Mouse (Mus musculus) heart, embryonic 14.5 days (tissue): ENCODE results near the gene Dhrs7. TPM values are rescaled to one million over a fixed set of nuclear protein-coding genes. Genes with fewer than 3 reads are reported as not detected.
"Not testable (repeated sequence)": the region's sequence is repeated elsewhere in the genome, so short reads cannot be mapped to it uniquely, and the experiment has no call there.

ENCODE experiments used
- ATAC-seq: fragments of 200-750 bp; cut with Nextera tagmentation; 2 replicates; pipeline ENCODE4 v1.8.0; 2017; ENCODE audit warnings: low read depth, moderate TSS enrichment; ENCODE audit not compliant: insufficient number of reproducible peaks, insufficient read depth, low FRiP score
- H3K27ac ChIP-seq, 2 experiments: fragments of 200-500 bp in 1 of 2; fragments of 300-500 bp in 1 of 2; sonication (generic) in 1 of 2; replicated peaks in 1 of 2; 2 replicates each; pipeline ENCODE4 v1.5.1; 2012 to 2014; ENCODE audit warnings: low read depth in 2 of 2, low read length in 2 of 2, control low read depth in 1 of 2, mild to moderate bottlenecking in 1 of 2, mixed read lengths in 1 of 2; ENCODE audit not compliant: control insufficient read depth in 1 of 2, insufficient read depth in 1 of 2
- H3K27me3 ChIP-seq: fragments of 300-500 bp; sonication (generic); 2 replicates; pipeline ENCODE4 v1.6.1; 2014; ENCODE audit warnings: mild to moderate bottlenecking, low read length, control low read depth; ENCODE audit not compliant: control insufficient read depth, insufficient read depth
- H3K36me3 ChIP-seq: fragments of 300-500 bp; sonication (generic); 2 replicates; pipeline ENCODE4 v1.6.1; 2014; ENCODE audit warnings: mild to moderate bottlenecking, control low read depth, low read length, mixed read lengths; ENCODE audit not compliant: control insufficient read depth, insufficient read depth
- H3K4me1 ChIP-seq, 2 experiments: fragments of 200-500 bp in 1 of 2; fragments of 300-500 bp in 1 of 2; sonication (generic) in 1 of 2; 2 replicates each; pipeline ENCODE4 v1.6.1; 2012 to 2014; ENCODE audit warnings: low read length in 2 of 2, control low read depth in 1 of 2, mixed read lengths in 1 of 2; ENCODE audit not compliant: control insufficient read depth in 2 of 2, insufficient read depth in 2 of 2
- H3K4me2 ChIP-seq: fragments of 300-500 bp; sonication (generic); 2 replicates; pipeline ENCODE4 v1.6.1; 2014; ENCODE audit warnings: mild to moderate bottlenecking, low read length
- H3K4me3 ChIP-seq, 2 experiments: fragments of 200-500 bp in 1 of 2; fragments of 300-500 bp in 1 of 2; sonication (generic) in 1 of 2; 2 replicates each; pipeline ENCODE4 v1.5.1; 2012 to 2014; ENCODE audit warnings: low read length in 2 of 2, mild to moderate bottlenecking in 2 of 2, control low read depth in 1 of 2, low read depth in 1 of 2, moderate library complexity in 1 of 2; ENCODE audit not compliant: control insufficient read depth in 1 of 2, insufficient read depth in 1 of 2
- H3K9ac ChIP-seq: fragments of 300-500 bp; sonication (generic); 2 replicates; pipeline ENCODE4 v1.6.1; 2014; ENCODE audit warnings: mild to moderate bottlenecking, low read length
- H3K9me3 ChIP-seq: fragments of 300-500 bp; sonication (generic); 2 replicates; pipeline ENCODE4 v1.6.1; 2016; ENCODE audit warnings: low read length, control low read depth; ENCODE audit not compliant: control insufficient read depth
- WGBS: fragments of 180-500 bp; shearing (Covaris S2); extraction: QIAGEN DNeasy Blood & Tissue Kit; methylation state at CpG from one replicate; pipeline ENCODE4 v1.1.7; 2014; 5-methylcytosine and 5-hydroxymethylcytosine counted together
- polyA plus RNA-seq: library from polyadenylated mRNA; unstranded; fragments of >200 nt; fragmentation: Nextera tagmentation; extraction: Ambion mirVana; gene quantifications from 2 replicates; pipeline ENCODE4 v1.2.1, GENCODE M21; 2014

Gene Dhrs7
- 87.0 and 96.1 TPM in 2 replicates for polyA plus RNA-seq

DNA sequence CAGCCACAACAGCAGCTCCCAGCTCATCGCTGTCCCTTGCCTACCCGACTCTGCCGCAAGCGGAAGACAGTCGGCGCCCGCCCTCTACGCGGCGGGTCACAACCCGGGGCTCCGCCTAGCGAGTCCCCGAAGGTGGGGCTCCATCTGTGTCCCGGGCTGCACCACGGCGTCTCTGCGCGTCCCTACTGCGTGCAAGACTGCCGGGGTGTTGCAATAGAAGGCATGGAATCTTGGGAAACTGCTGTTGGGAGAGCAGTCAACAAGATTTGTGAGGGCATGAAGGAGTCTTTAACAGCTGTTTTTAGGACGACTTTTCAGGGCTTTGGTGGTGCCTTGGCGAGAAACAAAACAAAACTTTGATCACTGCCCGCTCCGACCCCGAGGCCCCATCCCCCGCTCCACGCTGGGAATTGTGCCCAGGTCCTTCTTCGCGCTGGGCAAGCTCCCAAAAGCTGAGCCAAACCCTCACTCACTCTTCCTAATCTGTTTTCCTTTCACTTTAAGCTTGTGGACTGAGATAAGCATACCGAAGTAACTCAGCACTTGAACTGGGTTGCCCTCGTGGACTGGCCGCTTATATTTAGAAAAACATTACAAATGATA is at the start of gene Dhrs7:
Gene Dhrs7, minus strand, starts transcription at position 175 of the 603 bp plus-strand sequence.
- H3K27ac ChIP-seq: peak within 1 kb of the TSS; percentile 86 to 95
- peak within 1 kb of the TSS; percentile 82 for H3K9ac ChIP-seq
- no peaks in the 10 kb centered on the region for H3K36me3 ChIP-seq
- H3K4me3 ChIP-seq: peak within 1 kb of the TSS; percentile 55 to 76
- no peaks in the 10 kb centered on the region for H3K9me3 ChIP-seq
- H3K4me2 ChIP-seq: peak within 1 kb of the TSS; percentile 83
- H3K4me1 ChIP-seq: peaks cover 15 to 25% of the 10 kb centered on the region in 2 experiments; a peak in 3 of 4 replicates
- no peaks in the 10 kb centered on the region for H3K27me3 ChIP-seq
- ATAC-seq: peak; percentile 93
- under 1% methylated on average over 33 of the region's 33 CpGs for WGBS

DNA sequence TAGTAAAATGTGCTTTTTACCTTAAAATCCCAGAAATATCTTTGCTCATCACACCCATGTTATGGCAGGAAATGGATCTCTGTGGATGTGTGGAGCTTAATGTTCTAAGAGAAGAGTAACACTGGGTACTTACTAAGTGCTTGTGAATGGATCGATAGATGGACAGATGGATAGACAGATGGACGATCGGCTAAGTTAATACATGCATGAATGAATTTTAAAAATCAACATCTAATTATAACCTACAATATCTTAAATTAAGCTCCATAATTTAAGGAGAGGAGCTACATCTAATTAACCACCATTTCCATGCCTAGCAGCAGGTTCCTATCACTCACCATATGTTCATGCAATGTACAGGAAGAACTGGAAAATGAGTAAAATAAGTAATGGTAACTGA is 45.3 kb upstream of the Dhrs7 start:
- Histone ChIP-seq H3K9ac (no peak overlapping the region), H3K27me3 (no peaks in the 10 kb centered on the region), H3K36me3 (no peaks in the 10 kb centered on the region), H3K27ac (no peak overlapping the region), H3K4me1 (no peaks in the 10 kb centered on the region), H3K4me2 (no peak overlapping the region), H3K4me3 (no peak overlapping the region), H3K9me3 (0 out of 2 replicates have a peak, but pooled peaks cover 5% of the 10 kb centered on the region)
- ATAC-seq: no peak
- 91% methylated on average over 3 of the region's 3 CpGs for WGBS

DNA sequence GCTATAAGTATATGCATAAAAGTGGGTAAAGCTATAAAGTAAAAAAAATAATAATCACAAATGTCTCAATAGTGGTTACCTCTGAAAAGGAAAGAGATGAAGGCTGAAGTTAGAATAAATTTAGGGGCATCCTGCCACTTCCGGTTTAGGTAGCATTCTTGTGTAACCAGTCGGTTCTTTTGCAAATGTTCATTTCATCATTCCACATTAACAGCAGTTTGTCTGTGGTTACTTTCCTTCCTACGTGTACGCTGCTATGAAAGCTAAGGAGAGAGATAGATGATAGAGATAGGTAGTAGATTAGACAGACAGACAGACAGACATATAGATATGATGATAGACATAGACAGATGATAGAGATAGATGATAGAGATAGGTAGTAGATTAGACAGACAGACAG is 39.4 kb upstream of the Dhrs7 start:
- no peak overlapping the region for H3K9ac ChIP-seq
- H3K4me1 ChIP-seq: no peaks in the 10 kb centered on the region
- no peaks in the 10 kb centered on the region for H3K36me3 ChIP-seq
- H3K27ac ChIP-seq: no peak overlapping the region
- no peak overlapping the region for H3K4me2 ChIP-seq
- ATAC-seq: no peak
- no peaks in the 10 kb centered on the region for H3K9me3 ChIP-seq
- H3K27me3 ChIP-seq: no peaks in the 10 kb centered on the region
- 86% methylated on average over 4 of the region's 4 CpGs for WGBS
- H3K4me3 ChIP-seq: no peak overlapping the region

DNA sequence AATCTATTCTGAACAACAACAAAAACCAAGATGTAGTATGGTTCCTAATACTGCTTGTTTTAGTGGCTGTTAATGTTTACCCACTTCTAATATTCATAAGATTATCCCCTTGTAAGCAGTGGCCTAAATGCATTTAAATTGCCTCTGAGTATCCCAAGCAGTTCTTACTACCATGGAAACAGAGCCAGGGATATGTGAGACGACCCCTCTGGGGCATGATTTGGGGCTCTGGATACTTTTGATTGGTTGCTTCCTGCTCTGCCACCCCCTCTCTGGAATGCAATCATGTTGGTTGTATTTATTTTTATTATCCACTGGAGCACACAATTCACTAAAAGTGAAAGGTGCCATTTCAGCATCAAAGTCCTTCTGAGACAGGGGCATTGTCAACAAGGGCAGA is 35.3 kb upstream of the Dhrs7 start:
- Histone ChIP-seq H3K4me2 (no peak overlapping the region), H3K9me3 (no peaks in the 10 kb centered on the region), H3K4me3 (no peak overlapping the region), H3K27ac (no peak overlapping the region), H3K4me1 (no peaks in the 10 kb centered on the region), H3K9ac (no peak overlapping the region), H3K27me3 (no peaks in the 10 kb centered on the region), H3K36me3 (no peaks in the 10 kb centered on the region)
- no peak for ATAC-seq
- 54% methylated on average over 1 of the region's 1 CpGs for WGBS

DNA sequence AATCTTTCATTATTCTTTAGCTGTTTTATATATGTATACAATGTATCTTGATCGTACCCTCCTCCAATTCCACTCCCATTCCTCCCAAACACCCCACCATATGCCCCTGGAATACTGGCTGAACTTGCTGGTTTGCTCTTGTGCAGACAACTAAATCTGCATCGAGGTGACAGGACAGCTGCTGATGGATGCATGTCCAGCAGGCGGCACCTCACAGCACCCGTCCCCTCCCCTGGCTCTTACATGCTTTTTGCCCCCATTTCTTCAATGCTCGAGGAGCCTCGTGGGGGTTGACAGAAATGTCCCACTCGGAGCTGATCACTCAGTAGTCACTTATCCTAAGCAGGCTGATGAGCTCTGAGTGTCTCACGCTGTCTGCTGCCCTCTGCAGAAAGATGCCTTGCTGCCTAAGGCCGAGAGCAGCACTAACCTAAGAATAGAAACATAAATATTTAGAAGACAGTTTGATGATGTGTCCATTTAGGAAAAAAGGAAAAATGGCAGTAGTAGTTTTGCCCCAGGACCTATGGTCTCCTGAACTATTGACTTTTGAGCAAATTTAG is 30.3 kb upstream of the Dhrs7 start:
- H3K9me3 ChIP-seq: no peaks in the 10 kb centered on the region
- H3K4me3 ChIP-seq: no peak overlapping the region
- H3K4me1 ChIP-seq: no peaks in the 10 kb centered on the region; a peak in 1 of 4 replicates
- WGBS: 18% methylated on average over 9 of the region's 9 CpGs
- H3K4me2 ChIP-seq: peak overlapping the region; percentile 47
- H3K9ac ChIP-seq: no peak overlapping the region
- H3K27ac ChIP-seq: no peak overlapping the region
- no peaks in the 10 kb centered on the region for H3K27me3 ChIP-seq
- no peaks in the 10 kb centered on the region for H3K36me3 ChIP-seq
- no peak for ATAC-seq

DNA sequence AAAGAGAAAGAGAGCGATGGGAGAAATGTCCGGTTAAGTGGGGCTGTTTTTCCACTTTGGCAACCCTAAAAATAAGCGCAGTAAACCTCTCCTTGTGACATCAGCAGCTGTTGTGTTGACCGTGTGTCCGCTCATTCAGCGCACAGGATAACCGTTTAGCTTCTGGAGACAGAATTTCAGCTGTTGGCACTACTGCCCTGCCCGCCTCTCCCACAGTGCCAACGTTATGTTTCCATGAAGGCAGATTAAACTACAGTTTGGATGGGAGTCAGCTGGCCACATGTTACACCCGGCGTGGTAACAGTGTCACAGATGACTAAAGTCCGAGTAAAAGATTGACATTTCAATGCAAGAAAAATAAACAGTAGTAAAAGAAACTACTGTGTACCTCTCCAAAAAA is 29.7 kb upstream of the Dhrs7 start:
- Histone ChIP-seq H3K36me3 (no peaks in the 10 kb centered on the region), H3K27me3 (no peaks in the 10 kb centered on the region), H3K4me1 (no peaks in the 10 kb centered on the region; a peak in 1 of 4 replicates), H3K9me3 (no peaks in the 10 kb centered on the region), H3K4me2 (peak overlapping the region; percentile 37), H3K9ac (no peak overlapping the region), H3K27ac (no peak overlapping the region), H3K4me3 (no peak overlapping the region)
- WGBS: 57% methylated on average over 12 of the region's 12 CpGs
- ATAC-seq: no peak

DNA sequence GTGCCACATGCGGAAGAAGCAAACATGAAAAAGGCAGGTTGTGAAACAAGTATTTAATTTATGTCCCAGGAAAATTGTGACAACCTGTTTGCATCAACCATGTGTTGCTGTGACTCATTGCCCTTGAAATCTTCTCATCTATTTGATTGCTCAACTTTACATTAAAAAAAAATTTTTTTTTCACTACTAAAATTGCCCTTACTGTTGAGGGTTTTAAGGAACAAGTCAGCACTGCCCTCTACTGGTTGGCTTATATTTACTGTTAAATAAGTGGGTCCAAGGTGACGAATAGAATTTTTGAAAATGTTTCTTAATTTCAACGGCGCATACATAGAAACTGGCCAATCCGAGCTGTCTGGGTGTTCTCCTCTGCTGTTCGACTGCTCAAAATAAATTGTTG is 29.2 kb upstream of the Dhrs7 start:
- WGBS: 42% methylated on average over 6 of the region's 6 CpGs
- Histone ChIP-seq H3K9me3 (no peaks in the 10 kb centered on the region), H3K9ac (no peak overlapping the region), H3K27me3 (no peaks in the 10 kb centered on the region), H3K4me1 (no peaks in the 10 kb centered on the region; a peak in 1 of 4 replicates), H3K4me3 (no peak overlapping the region), H3K4me2 (peak overlapping the region; percentile 37), H3K27ac (no peak overlapping the region), H3K36me3 (no peaks in the 10 kb centered on the region)
- ATAC-seq: no peak

DNA sequence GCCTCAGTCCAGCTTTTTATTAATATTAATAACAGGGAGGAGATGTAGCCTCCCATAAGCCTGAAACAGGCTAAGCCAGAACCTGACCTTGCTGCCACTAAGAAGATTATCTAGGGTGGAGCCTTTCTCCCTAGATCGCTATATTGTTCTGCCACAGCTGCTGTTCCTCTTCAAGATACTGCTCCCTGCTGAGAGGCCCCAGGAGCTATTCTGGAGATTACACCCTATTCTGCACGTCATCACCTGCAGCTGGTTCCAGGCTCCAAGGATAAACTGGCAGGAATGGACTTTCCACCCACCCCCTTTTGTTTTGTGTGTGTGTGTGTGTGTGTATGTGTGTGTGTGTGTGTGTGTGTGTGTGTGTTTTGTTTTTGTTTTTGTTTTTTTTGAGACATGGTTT is 23.6 kb upstream of the Dhrs7 start:
- H3K4me3 ChIP-seq, H3K27ac ChIP-seq, H3K36me3 ChIP-seq, H3K4me1 ChIP-seq, H3K4me2 ChIP-seq, ATAC-seq, H3K9me3 ChIP-seq, H3K9ac ChIP-seq, H3K27me3 ChIP-seq: not testable (repeated sequence)
- 17% methylated on average over 2 of the region's 2 CpGs for WGBS
